Mouse (Mus musculus): ENCODE data around the gene Asb17. TPM values are rescaled to one million over a fixed set of nuclear protein-coding genes. Genes with fewer than 3 reads are reported as not detected.

Gene Asb17
- total RNA-seq, 4 experiments from 2014 or later = not detected

DNA sequence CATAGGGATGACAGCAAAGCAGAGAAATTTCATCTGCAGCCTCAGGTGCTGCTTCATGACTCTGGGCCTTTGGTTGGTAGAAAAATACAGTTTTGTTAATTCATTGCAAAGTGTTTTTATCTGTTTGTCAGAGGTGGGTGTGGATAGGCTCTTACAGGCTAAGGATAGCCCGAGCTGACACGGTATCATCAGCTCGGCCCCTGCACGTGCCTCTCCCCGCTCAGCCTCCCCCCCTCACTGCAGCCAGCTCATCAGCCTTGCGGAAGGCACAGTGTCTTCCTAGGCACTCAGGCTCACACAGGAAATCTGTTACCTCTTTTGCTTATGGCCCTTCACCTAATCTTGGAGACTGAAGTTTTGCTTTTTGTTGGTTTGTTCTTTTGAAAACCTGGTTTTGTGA, 44.1 kb downstream of the Asb17 start:
- DNase-seq (ENCODE audit: low spot score in 2 of 2) = no peak

DNA sequence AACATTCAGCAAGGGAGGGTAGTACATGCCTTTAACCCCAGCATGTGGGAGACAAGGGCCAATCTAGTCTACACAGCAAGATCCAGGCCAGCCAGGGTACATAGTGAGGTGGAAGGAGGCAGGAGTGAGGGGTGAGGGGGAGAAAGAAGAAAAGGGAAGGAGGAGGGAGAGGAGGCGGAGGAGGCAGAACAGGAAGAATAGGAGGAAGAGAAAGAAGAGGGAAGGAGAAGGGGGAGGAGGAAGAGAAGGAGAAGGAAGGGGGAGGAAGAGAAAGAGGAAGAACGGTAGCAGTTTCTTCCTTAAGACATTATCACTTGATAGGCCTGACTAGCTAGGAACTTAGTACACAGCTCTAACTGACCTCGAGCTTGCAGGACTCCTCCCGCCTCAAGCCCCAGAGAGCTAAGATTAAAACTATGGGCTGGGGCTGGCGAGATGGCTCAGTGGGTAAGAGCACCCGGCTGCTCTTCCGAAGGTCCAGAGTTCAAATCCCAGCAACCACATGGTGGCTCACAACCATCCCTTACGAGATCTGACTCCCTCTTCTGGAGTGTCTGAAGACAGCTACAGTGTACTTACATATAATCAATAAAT, 45.3 kb downstream of the Asb17 start:
- DNase-seq (ENCODE audit: low spot score in 2 of 2) = no peak

- DNase-seq (ENCODE audit: low spot score in 2 of 2) = no peak
These were observed 51.4 kb downstream of the Asb17 start for GRCm38 (mm10) chr3:153895454-153895853.

GRCm38 (mm10) chr3:153897216-153897615, 53.2 kb downstream of the Asb17 start:
- DNase-seq (ENCODE audit: low spot score in 2 of 2) = no peak

- no peak for DNase-seq (ENCODE audit: low spot score in 2 of 2)
These were observed 57.9 kb downstream of the Asb17 start for GRCm38 (mm10) chr3:153901904-153902303.

- no peak for DNase-seq (ENCODE audit: low spot score in 2 of 2)
These were observed 58.6 kb downstream of the Asb17 start for GRCm38 (mm10) chr3:153902595-153902994.

- DNase-seq (ENCODE audit: low spot score in 2 of 2) = no peak
These were observed 60.6 kb downstream of the Asb17 start for GRCm38 (mm10) chr3:153904586-153904985.

Other genes with a start within 250 kb of the Asb17 start
- 10 to 100 TPM; 23.7 to 38.8 (median 30.1) TPM for gene St6galnac3, start 119.0 kb upstream of the Asb17 start, total RNA-seq (2022)
- under 1 TPM in 3 of 4 experiments, not detected in 1; 0.25 to 0.43 (median 0.40) TPM for gene Msh4, start 61.9 kb downstream of the Asb17 start, total RNA-seq (2022)
- 10 to 100 TPM; 67.7 to 75.4 (median 69.2) TPM for gene Rabggtb, start 68.8 kb downstream of the Asb17 start, total RNA-seq (2022)
- 10 to 100 TPM; 42.0 to 60.0 (median 46.9) TPM for gene Acadm, start 100.4 kb downstream of the Asb17 start, total RNA-seq (2022)
- gene Slc44a5, start 129.2 kb downstream of the Asb17 start, total RNA-seq (2022) = 10 to 100 TPM; 28.3 to 56.4 (median 43.1) TPM

All from layer of hippocampus, adult 8-10 months (tissue).